ENCODE assay signal across 9 mouse cellular contexts in genomic region chr10:39228027-39228426, GRCm38 (mm10).
A peak's percentile ranks its signal among the peaks of the same experiment; 100 is the strongest.
DNase-seq lines count a peak whose midpoint lies in the region; ATAC-seq lines count a peak whose summit lies in the region.
"Had no signal": no experiment of that assay in that cellular context is flagged by ENCODE, and none has a peak within 500 bp of the region (broad histone marks: within the 10 kb centered on the region; RNA-seq: fewer than 3 reads in every experiment).

No protein-coding gene starts in this region.

- H3K9me3 ChIP-seq in kidney, embryonic 15.5 days (replicated peaks) = no peaks in the 10 kb centered on the region
- no peaks in the 10 kb centered on the region; the same call in 1 of the 2 replicates for H3K9me3 ChIP-seq in embryonic facial prominence, embryonic 13.5 days
- no peaks in the 10 kb centered on the region for H3K9me3 ChIP-seq in hindbrain, embryonic 12.5 days (replicated peaks)
- no peaks in the 10 kb centered on the region for H3K9me3 ChIP-seq in midbrain, embryonic 16.5 days (replicated peaks; ENCODE audit: control insufficient read depth, low read length, poor library complexity, severe bottlenecking)
- no peaks in the 10 kb centered on the region for H3K9me3 ChIP-seq in liver, embryonic 11.5 days (ENCODE audit: control insufficient read depth, low read length)

- H3K4me1 ChIP-seq in kidney, embryonic 15.5 days = peaks cover 12% of the 10 kb centered on the region
- H3K4me1 ChIP-seq in embryonic facial prominence, embryonic 13.5 days = peaks cover 22% of the 10 kb centered on the region
- H3K4me1 ChIP-seq in hindbrain, embryonic 12.5 days = peaks cover 10% of the 10 kb centered on the region
- peaks cover 19% of the 10 kb centered on the region for H3K4me1 ChIP-seq in midbrain, embryonic 16.5 days (ENCODE audit: control insufficient read depth, insufficient read depth, low read length)
- peaks cover 7% of the 10 kb centered on the region for H3K4me1 ChIP-seq in liver, embryonic 11.5 days (replicated peaks; ENCODE audit: control insufficient read depth, insufficient read depth, low read length)

- H3K4me3 ChIP-seq in kidney, embryonic 15.5 days (replicated peaks) = peak overlapping the region; percentile 14; the same call in 1 of the 2 replicates
- 0 out of 2 replicates have a peak overlapping the region, but pooled peaks have one; percentile 8 for H3K4me3 ChIP-seq in embryonic facial prominence, embryonic 13.5 days
- no peak overlapping the region for H3K4me3 ChIP-seq in hindbrain, embryonic 12.5 days
- H3K4me3 ChIP-seq in midbrain, embryonic 16.5 days (ENCODE audit: low read depth, low read length) = no peak overlapping the region
- no peak overlapping the region for H3K4me3 ChIP-seq in liver, embryonic 11.5 days (ENCODE audit: low read depth, low read length)

- no peak for DNase-seq in kidney, adult 11 months
- no peak for DNase-seq in adrenal gland, postnatal 10 days
- DNase-seq in liver, embryonic 11.5 days (ENCODE audit: low spot score) = no peak
- no peak for DNase-seq in cerebellum, adult 9-11 months
- DNase-seq: thymus, postnatal 4 days had no signal

- H3K27me3 ChIP-seq in kidney, embryonic 15.5 days = no peaks in the 10 kb centered on the region
- H3K27me3 ChIP-seq in embryonic facial prominence, embryonic 13.5 days = no peaks in the 10 kb centered on the region
- H3K27me3 ChIP-seq in hindbrain, embryonic 12.5 days = no peaks in the 10 kb centered on the region
- no peaks in the 10 kb centered on the region for H3K27me3 ChIP-seq in midbrain, embryonic 16.5 days (ENCODE audit: control insufficient read depth, insufficient read depth, low read depth, low read length)
- H3K27me3 ChIP-seq in liver, embryonic 11.5 days (replicated peaks; ENCODE audit: control insufficient read depth, insufficient read depth, low read length) = no peaks in the 10 kb centered on the region

- peak overlapping the region; percentile 49 for H3K4me2 ChIP-seq in kidney, embryonic 15.5 days
- H3K4me2 ChIP-seq in embryonic facial prominence, embryonic 13.5 days = peak overlapping the region; percentile 50
- H3K4me2 ChIP-seq in hindbrain, embryonic 12.5 days (replicated peaks) = peak overlapping the region; percentile 30
- H3K4me2 ChIP-seq in midbrain, embryonic 16.5 days (ENCODE audit: low read length) = peak overlapping the region; percentile 42
- no peak overlapping the region for H3K4me2 ChIP-seq in liver, embryonic 11.5 days

- no peak for ATAC-seq in kidney, embryonic 15.5 days (replicated peaks; ENCODE audit: low FRiP score)
- ATAC-seq in embryonic facial prominence, embryonic 13.5 days (ENCODE audit: insufficient number of reproducible peaks, insufficient read depth, low FRiP score, low TSS enrichment, low read depth) = no peak
- no peak for ATAC-seq in hindbrain, embryonic 12.5 days (ENCODE audit: low FRiP score)
- no peak for ATAC-seq in midbrain, embryonic 16.5 days
- ATAC-seq in liver, embryonic 11.5 days (replicated peaks; ENCODE audit: low FRiP score) = no peak

- no peaks in the 10 kb centered on the region for H3K36me3 ChIP-seq in kidney, embryonic 15.5 days
- H3K36me3 ChIP-seq in embryonic facial prominence, embryonic 13.5 days = no peaks in the 10 kb centered on the region
- H3K36me3 ChIP-seq in hindbrain, embryonic 12.5 days = no peaks in the 10 kb centered on the region
- H3K36me3 ChIP-seq in midbrain, embryonic 16.5 days (ENCODE audit: control insufficient read depth, insufficient read depth, low read length) = no peaks in the 10 kb centered on the region
- H3K36me3 ChIP-seq in liver, embryonic 11.5 days (ENCODE audit: control insufficient read depth, insufficient read depth, low read length) = no peaks in the 10 kb centered on the region

- H3K27ac ChIP-seq in kidney, embryonic 15.5 days = 0 out of 2 replicates have a peak overlapping the region, but pooled peaks have one; percentile 37
- H3K27ac ChIP-seq in embryonic facial prominence, embryonic 13.5 days = peak overlapping the region; percentile 52; the same call in 1 of the 2 replicates
- peak overlapping the region; percentile 77 for H3K27ac ChIP-seq in hindbrain, embryonic 12.5 days
- peak overlapping the region; percentile 60 for H3K27ac ChIP-seq in midbrain, embryonic 16.5 days (ENCODE audit: low read length)
- H3K27ac ChIP-seq in liver, embryonic 11.5 days (ENCODE audit: low read depth, low read length) = no peak overlapping the region

- no peak overlapping the region for H3K9ac ChIP-seq in kidney, embryonic 15.5 days
- H3K9ac ChIP-seq in embryonic facial prominence, embryonic 13.5 days = no peak overlapping the region
- H3K9ac ChIP-seq in hindbrain, embryonic 12.5 days = no peak overlapping the region; the same call in 1 of the 2 replicates
- H3K9ac ChIP-seq in midbrain, embryonic 16.5 days (ENCODE audit: low read depth, low read length) = peak overlapping the region; percentile 33; the same call in 1 of the 2 replicates
- no peak overlapping the region for H3K9ac ChIP-seq in liver, embryonic 11.5 days (ENCODE audit: low read depth, low read length)

- WGBS in kidney, embryonic 15.5 days = 34% methylated on average over 5 of the region's 5 CpGs
- 19% methylated on average over 5 of the region's 5 CpGs for WGBS in embryonic facial prominence, embryonic 13.5 days
- 53% methylated on average over 5 of the region's 5 CpGs for WGBS in hindbrain, embryonic 12.5 days
- 33% methylated on average over 5 of the region's 5 CpGs for WGBS in midbrain, embryonic 16.5 days
- 65% methylated on average over 5 of the region's 5 CpGs for WGBS in liver, embryonic 11.5 days

Comparison
In these comparisons a context has a peak if more than half of its experiments do, and no peak if none do; other contexts are left out.
1. H3K4me3 ChIP-seq: peak in kidney, embryonic 15.5 days (single experiment) and embryonic facial prominence, embryonic 13.5 days (single experiment); none in hindbrain, embryonic 12.5 days (single experiment), midbrain, embryonic 16.5 days (single experiment) and liver, embryonic 11.5 days (single experiment).